Mouse (Mus musculus) heart, adult 2 months (tissue): ENCODE data around the gene Ssh2.

Experiments
- CTCF ChIP-seq: fragments of 200-600 bp; IDR thresholded peaks from 2 replicates; pipeline ENCODE4 v1.8.1; 2022; ENCODE audit warnings: antibody characterized with exemption, mild to moderate bottlenecking, moderate library complexity
- EP300 ChIP-seq: fragments of 200-500 bp; IDR thresholded peaks from 2 replicates; pipeline ENCODE4 v1.6.1; 2011; ENCODE audit warnings: low read depth, low read length, control low read depth; ENCODE audit not compliant: insufficient read depth
- POLR2A ChIP-seq: fragments of 200-500 bp; IDR thresholded peaks from 2 replicates; pipeline ENCODE4 v1.6.1; 2011; ENCODE audit warnings: mild to moderate bottlenecking, low read depth, low read length, control low read depth; ENCODE audit not compliant: insufficient read depth

GRCm38 (mm10) chr11:77488771-77489581, 272.9 kb downstream of the Ssh2 start:
- TF ChIP-seq EP300 (no peak), POLR2A (no peak), CTCF (no peak)
